Mouse (Mus musculus) cerebellum, adult 2 months (tissue): ENCODE results near the gene Tnr.

ENCODE experiments used
- CTCF ChIP-seq: fragments of 200-500 bp; IDR thresholded peaks from 2 replicates; pipeline ENCODE4 v1.5.1; 2011; ENCODE audit warnings: low read depth, mild to moderate bottlenecking, control low read depth, low read length, moderate library complexity, borderline replicate concordance; ENCODE audit not compliant: insufficient read depth
- POLR2A ChIP-seq: fragments of 200-500 bp; IDR thresholded peaks from 2 replicates; pipeline ENCODE4 v1.6.1; 2011; ENCODE audit warnings: low read length, control low read depth, borderline replicate concordance; ENCODE audit not compliant: insufficient read depth

- TF ChIP-seq CTCF (no peak), POLR2A (no peak)
Measured at GRCm38 (mm10) chr1:159928681-159929335, 405.2 kb downstream of the Tnr start.
